Mouse (Mus musculus): Measurements from ENCODE around the gene Stk4.

DNA sequence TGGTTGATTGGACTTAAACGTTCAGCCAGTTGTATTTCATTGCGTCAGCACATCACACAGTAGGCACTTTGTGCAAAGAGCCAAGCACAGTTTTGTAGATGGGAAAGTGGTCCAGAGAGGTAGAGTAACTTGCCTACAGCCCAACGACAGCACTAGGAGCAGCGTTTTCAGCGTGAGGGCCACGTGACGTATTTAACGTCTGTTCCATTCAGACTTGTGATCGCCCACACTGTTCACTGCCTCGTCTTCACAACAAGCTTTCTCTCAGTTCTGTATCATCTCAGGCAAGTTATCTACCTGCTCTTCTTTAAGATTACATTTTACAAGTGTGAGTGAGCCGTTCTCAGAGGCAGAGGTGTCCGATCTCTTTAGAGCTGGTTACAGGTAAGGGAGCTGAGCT, 76.4 kb downstream of the Stk4 start:
- no peak for TF ChIP-seq USF1 (IDR thresholded peaks at IDR 0.05; ENCODE audit: low read depth, low read length)
- no peak for TF ChIP-seq JUND (conservative IDR thresholded peaks at IDR 0.05; ENCODE audit: low read depth, low read length)
- TF ChIP-seq CTCF (conservative IDR thresholded peaks at IDR 0.05 in 1 of 2, IDR thresholded peaks at IDR 0.05 in 1 of 2; ENCODE audit: low read depth in 2 of 2, low read length in 2 of 2): no peak
- TF ChIP-seq UBTF (IDR thresholded peaks at IDR 0.05; ENCODE audit: low read depth, low read length): no peak
- no peak for TF ChIP-seq CHD1 (IDR thresholded peaks at IDR 0.05; ENCODE audit: low read depth, low read length)
- no peak for TF ChIP-seq MAFK (IDR thresholded peaks at IDR 0.05; ENCODE audit: insufficient replicate concordance, low read length)
